Mouse (Mus musculus): ENCODE results near the gene Car3.

Car3 gene

DNA sequence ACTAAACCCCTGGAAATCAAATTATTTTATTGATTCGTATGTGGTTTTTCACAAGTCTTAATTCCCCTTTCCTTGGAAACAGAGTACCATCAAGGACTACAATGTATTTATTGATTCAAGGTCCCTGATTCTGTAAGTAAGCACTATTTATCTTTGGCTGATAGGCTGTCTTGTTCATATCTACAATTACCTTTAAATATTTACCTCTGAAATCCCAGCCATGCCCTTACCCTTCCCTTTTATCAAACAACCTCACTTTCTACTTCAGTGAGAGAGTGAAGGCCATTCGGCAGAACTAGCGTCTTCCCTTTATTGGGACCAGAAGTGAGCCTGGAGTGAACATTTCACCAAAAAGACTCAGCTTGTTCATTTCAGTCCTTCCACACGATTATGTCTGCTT lies 50.5 kb downstream of the Car3 start:
- no peak for DNase-seq

DNA sequence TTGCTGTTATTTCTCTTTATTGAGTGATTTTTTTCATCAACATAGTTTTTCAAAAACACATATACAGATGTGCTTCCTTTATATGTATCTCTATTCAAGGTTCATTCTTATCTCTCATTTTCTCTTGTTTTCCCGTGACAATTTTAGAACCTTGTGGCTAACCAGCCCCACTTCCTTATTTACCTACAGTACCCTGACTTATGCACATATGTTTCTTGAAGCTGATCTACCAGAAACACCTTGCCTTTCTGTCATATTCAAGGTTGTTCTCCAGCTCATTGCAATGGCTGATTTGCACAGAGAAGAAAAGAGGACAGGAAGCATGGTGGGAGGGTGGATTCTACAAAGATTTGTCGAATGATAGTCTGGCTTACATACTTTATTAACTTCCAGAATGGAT lies 52.0 kb downstream of the Car3 start:
- no peak for DNase-seq

GRCm38 (mm10) chr3:14917261-14917660 lies 53.9 kb downstream of the Car3 start:
- no peak for DNase-seq
